Mouse (Mus musculus): ENCODE measurements at regions not wholly inside any gene's neighbourhood (a gene's known extent, or its start where the extent isn't known, plus 50 kb on each side); places are given as distances from the start of the nearest gene placed in this dataset.

DNA sequence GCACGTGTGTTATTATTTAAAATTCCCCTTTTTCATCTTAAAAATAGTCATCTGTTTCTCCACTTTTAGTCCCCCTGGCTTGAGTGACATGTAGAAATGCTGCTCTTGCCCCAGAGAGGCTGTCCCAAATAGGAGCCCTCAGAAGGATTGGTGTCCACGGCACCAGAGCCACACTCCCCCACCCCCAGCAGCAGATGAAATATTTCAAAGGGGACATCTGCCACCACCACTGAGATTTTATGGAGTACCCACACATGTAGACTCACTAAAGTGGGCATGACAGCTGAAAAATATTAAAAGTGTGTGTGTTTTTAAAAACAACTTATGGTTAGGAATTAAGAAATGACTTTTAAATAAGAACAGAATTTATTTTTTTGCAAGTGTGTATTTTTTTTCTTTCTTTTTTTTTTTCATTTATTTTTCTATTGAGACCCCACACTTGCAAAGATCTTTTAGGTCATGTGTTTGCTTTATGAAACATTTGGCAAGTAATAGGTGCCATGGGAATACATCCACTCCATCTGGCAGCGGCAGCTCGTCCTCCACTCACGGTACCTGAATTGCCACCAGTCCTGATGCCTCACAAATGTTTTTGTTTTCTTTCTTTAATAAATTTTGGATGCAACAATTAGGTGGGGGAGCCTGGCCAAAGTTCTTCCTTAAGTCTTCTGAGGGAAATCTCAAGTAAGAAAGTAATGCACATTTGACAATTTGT, 533.2 kb upstream of the Zeb2 start:
- Histone ChIP-seq H3K4me1 (replicated peaks) (no peaks in the 10 kb centered on the region), H3K9me3 (replicated peaks) (no peaks in the 10 kb centered on the region), H3K27me3 (no peaks in the 10 kb centered on the region), H3K4me2 (no peak overlapping the region), H3K4me3 (replicated peaks) (no peak overlapping the region), H3K9ac (no peak overlapping the region), H3K36me3 (no peaks in the 10 kb centered on the region), H3K27ac (no peak overlapping the region)
- 76% methylated on average over 5 of the region's 5 CpGs for WGBS (ENCODE audit: insufficient replicate concordance)
- DNase-seq (no peak), ATAC-seq (ENCODE audit: low read depth) (no peak)

DNA sequence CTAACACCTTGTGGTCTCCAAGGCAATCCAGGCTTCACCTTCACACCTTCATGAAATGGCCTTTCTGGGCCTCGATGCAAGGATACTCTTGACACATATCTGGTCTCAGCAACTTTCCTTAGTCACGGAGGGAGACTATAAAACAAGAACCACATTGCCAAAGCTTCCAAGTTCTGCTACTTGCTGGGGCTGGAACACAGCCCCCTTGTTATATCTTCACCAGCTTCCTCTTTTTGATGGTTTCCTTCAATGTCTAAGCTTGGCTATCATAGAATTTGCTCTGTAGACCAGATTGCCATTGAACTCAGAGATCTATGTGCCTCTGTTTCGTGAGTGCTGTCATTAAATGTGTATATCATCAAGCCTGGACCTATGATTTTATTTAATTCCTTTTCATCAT, 530.7 kb upstream of the Zeb2 start:
- DNase-seq (no peak), ATAC-seq (ENCODE audit: low read depth) (no peak)
- Histone ChIP-seq H3K9me3 (replicated peaks) (no peaks in the 10 kb centered on the region), H3K36me3 (no peaks in the 10 kb centered on the region), H3K9ac (no peak overlapping the region), H3K4me3 (replicated peaks) (no peak overlapping the region), H3K27ac (no peak overlapping the region), H3K4me2 (no peak overlapping the region), H3K4me1 (replicated peaks) (no peaks in the 10 kb centered on the region), H3K27me3 (no peaks in the 10 kb centered on the region)
- 50% methylated on average over 3 of the region's 3 CpGs for WGBS (ENCODE audit: insufficient replicate concordance)

DNA sequence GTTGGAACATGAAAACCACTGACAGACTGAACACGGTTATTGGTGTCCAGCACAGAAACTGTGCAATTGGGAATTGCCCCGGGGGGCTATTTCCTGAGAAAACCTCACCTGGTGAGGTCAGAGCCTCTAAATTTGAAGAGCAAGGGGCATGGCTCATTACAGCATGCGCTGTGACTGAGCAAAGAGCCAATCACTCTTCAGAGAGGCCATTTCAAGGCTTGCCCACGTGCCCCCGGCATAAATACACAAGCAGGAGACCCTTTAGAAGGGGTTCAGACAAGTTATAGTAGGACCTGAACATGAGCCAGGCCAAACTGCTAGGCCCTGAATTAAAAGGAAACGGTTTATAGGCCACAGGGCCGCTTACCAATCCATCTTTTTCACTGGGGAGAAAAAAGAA, 512.9 kb upstream of the Zeb2 start:
- Histone ChIP-seq H3K27me3 (no peaks in the 10 kb centered on the region), H3K4me1 (replicated peaks) (no peaks in the 10 kb centered on the region), H3K9ac (no peak overlapping the region), H3K27ac (no peak overlapping the region), H3K4me2 (no peak overlapping the region), H3K9me3 (replicated peaks) (no peaks in the 10 kb centered on the region), H3K36me3 (no peaks in the 10 kb centered on the region), H3K4me3 (replicated peaks) (no peak overlapping the region)
- no peak for DNase-seq
- ATAC-seq (ENCODE audit: low read depth), result no peak
- 67% methylated on average over 7 of the region's 7 CpGs for WGBS (ENCODE audit: insufficient replicate concordance)

DNA sequence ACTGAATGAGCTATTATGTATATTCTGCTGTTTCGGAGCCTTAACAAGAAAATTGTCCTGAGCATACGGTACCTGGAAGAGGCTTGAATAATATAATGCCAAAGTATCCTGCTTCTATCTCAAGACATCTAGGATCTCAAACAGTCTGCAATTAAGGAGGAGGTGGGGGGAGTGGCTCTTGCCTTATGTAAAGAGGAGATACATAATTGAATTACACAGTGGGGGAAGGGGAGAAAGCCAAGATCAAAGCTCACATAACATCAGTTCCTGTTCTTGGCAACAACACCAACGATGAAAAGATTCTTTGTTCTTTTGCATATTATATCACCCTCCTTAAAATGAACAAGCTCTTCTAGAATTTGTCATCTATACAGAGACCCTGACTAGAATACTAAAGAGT, 512.4 kb upstream of the Zeb2 start:
- no peak overlapping the region for H3K4me2 ChIP-seq
- no peak for ATAC-seq (ENCODE audit: low read depth)
- no peaks in the 10 kb centered on the region for H3K4me1 ChIP-seq (replicated peaks)
- no peak overlapping the region for H3K27ac ChIP-seq
- no peak for DNase-seq
- H3K36me3 ChIP-seq, result no peaks in the 10 kb centered on the region
- H3K4me3 ChIP-seq (replicated peaks), result no peak overlapping the region
- WGBS (ENCODE audit: insufficient replicate concordance), result 70% methylated on average over 3 of the region's 3 CpGs
- H3K9me3 ChIP-seq (replicated peaks), result no peaks in the 10 kb centered on the region
- no peaks in the 10 kb centered on the region for H3K27me3 ChIP-seq
- H3K9ac ChIP-seq, result no peak overlapping the region

DNA sequence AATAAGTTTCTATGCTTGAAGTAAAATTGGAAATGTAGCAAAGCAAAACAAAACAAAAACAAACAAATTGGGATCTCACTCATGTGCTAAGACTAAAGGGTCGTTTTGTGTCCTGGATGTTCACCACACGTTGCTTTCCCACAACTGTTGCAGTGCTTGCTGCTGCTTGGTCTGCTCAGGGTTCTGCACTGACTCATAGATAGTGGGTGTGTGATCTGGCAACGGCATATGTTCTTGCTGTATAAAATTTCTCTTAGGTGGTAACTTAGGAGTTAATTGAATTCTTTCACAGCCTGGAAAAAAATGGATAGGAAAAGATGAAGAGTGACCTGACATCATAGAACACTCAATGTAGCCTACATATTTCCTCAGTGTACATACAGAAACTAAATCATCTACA, 505.9 kb upstream of the Zeb2 start:
- no peaks in the 10 kb centered on the region for H3K9me3 ChIP-seq (replicated peaks)
- no peak for DNase-seq
- H3K9ac ChIP-seq, result no peak overlapping the region
- WGBS (ENCODE audit: insufficient replicate concordance), result 50% methylated on average over 3 of the region's 3 CpGs
- no peak for ATAC-seq (ENCODE audit: low read depth)
- no peak overlapping the region for H3K4me3 ChIP-seq (replicated peaks)
- H3K4me2 ChIP-seq, result no peak overlapping the region
- H3K27me3 ChIP-seq, result no peaks in the 10 kb centered on the region
- no peak overlapping the region for H3K27ac ChIP-seq
- H3K36me3 ChIP-seq, result no peaks in the 10 kb centered on the region
- no peaks in the 10 kb centered on the region for H3K4me1 ChIP-seq (replicated peaks)

DNA sequence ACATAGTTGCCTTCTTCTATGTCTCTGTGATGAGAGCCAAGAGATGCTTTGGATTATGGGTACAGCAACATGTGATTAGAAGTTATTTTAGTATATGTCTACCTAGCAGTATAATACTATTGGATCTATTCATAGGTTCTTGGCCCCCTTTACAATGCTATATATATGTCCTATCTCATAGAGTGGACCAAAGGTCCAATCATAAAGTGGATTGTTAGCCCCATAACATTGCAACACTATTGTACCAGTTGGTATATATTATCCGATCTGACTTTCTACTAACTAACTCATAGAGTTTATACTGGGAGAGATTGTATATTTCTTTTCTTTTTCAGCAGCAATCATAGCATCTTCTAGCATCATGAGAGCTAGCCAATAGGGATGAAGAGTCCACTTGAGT, 491.7 kb upstream of the Zeb2 start:
- no peaks in the 10 kb centered on the region for H3K27me3 ChIP-seq
- H3K36me3 ChIP-seq, result no peaks in the 10 kb centered on the region
- ATAC-seq (ENCODE audit: low read depth) (no peak), DNase-seq (no peak)
- H3K27ac ChIP-seq, result no peak overlapping the region
- H3K4me3 ChIP-seq (replicated peaks), result no peak overlapping the region
- 71% methylated on average over 1 of the region's 1 CpGs for WGBS (ENCODE audit: insufficient replicate concordance)
- no peaks in the 10 kb centered on the region for H3K9me3 ChIP-seq (replicated peaks)
- H3K4me2 ChIP-seq, result no peak overlapping the region
- no peaks in the 10 kb centered on the region for H3K4me1 ChIP-seq (replicated peaks)
- no peak overlapping the region for H3K9ac ChIP-seq

DNA sequence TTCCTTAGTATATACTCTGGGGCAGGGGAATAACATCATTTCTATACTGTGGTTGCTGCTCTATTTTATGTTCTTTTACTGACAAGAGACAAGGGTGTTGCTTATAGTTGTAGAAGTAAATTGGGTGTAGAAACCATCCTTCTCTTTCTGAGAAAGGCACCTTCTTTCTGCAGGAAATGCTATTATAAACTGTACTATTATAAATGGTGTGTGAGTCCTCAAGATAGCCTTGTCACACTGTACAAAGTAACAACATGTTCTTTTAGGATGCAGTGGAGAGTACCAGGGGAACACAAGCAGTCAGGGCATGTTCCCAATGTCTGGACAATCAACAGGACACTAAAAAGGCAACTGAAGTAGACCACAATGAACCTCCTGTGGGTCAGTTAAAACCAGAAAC, 490.2 kb upstream of the Zeb2 start:
- ATAC-seq (ENCODE audit: low read depth) (no peak), DNase-seq (no peak)
- H3K4me2 ChIP-seq, result no peak overlapping the region

DNA sequence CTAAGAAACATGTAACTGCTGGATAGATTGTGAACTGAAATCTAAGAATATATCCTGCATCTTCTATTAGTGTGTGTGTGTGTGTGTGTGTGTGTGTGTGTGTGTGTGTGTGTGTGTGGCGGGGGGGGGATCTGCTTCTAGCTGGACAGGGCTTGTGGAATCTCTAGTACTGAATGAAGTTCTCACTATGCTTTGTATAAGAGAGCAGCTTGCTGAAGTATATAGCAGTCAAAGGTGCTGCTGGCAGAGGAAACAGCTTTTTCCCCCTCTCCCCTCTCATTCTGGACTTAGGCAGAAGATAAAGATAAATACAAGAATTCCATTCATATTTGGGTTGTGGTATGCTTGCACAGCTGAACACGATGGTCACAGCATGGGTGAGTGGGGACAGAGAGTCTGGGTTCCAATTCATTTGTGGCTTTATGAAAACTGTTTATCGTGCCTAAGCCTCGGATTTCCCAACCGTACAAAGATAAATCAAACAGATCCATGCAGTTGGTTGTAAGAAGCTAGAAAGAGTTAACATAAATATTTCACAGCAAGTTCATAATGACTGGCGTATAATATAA, 484.2 kb upstream of the Zeb2 start:
- WGBS (ENCODE audit: insufficient replicate concordance), result 68% methylated on average over 6 of the region's 6 CpGs

More for the DNA sequence above, 490.2 kb upstream of the Zeb2 start:
- H3K9ac ChIP-seq, result no peak overlapping the region
- H3K9me3 ChIP-seq (replicated peaks), result no peaks in the 10 kb centered on the region
- no peaks in the 10 kb centered on the region for H3K4me1 ChIP-seq (replicated peaks)
- no peak overlapping the region for H3K4me3 ChIP-seq (replicated peaks)
- no peaks in the 10 kb centered on the region for H3K27me3 ChIP-seq
- H3K27ac ChIP-seq, result no peak overlapping the region
- no peaks in the 10 kb centered on the region for H3K36me3 ChIP-seq

DNA sequence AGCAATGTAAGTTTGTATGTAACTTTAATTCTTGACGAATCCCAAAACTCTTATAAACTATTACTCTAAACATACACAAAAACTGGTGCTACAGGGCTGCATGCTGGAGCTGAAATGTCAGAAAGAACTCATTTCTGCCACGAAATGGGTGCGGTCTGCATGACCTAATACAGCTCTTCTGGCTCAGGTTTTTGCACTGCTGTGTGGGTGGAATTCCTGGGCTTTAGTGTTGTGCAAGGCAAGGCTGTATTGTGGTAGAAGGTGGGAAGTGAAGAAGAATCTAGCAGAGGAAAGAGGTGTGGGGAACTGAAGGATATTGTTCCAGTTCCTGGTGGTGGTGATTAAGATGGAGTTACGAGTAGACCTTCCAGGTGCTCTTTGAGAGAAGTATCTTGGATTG, 476.6 kb upstream of the Zeb2 start:
- Histone ChIP-seq H3K27me3 (no peaks in the 10 kb centered on the region), H3K36me3 (no peaks in the 10 kb centered on the region), H3K4me2 (no peak overlapping the region), H3K4me3 (replicated peaks) (no peak overlapping the region), H3K27ac (no peak overlapping the region), H3K9me3 (replicated peaks) (no peaks in the 10 kb centered on the region), H3K4me1 (replicated peaks) (no peaks in the 10 kb centered on the region), H3K9ac (no peak overlapping the region)
- ATAC-seq (ENCODE audit: low read depth) (no peak), DNase-seq (no peak)
- 68% methylated on average over 4 of the region's 4 CpGs for WGBS (ENCODE audit: insufficient replicate concordance)

More for the DNA sequence above, 484.2 kb upstream of the Zeb2 start:
- Histone ChIP-seq H3K27me3 (no peaks in the 10 kb centered on the region), H3K9ac (no peak overlapping the region), H3K36me3 (no peaks in the 10 kb centered on the region), H3K4me3 (replicated peaks) (no peak overlapping the region), H3K4me2 (no peak overlapping the region), H3K4me1 (replicated peaks) (no peaks in the 10 kb centered on the region), H3K27ac (no peak overlapping the region), H3K9me3 (replicated peaks) (no peaks in the 10 kb centered on the region)
- DNase-seq (no peak), ATAC-seq (ENCODE audit: low read depth) (no peak)

DNA sequence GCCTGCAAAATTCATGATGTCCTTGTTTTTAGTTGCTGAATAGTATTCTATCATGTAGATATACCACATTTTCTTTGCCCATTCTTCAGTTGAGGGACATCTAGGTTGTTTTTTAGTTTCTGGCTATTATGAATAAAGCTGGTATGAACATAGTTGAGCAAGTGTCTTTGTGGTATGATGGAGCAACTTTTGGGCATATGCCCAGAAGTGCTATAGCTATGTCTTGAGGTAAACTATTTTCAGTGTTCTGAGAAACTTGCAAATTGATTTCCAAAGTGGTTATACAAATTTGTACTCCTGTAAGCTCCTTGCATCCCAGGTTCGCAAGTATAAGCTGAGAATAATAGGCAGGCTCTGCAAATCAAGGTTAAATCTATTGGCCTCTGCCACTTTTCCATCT, 473.8 kb upstream of the Zeb2 start:
- ATAC-seq (ENCODE audit: low read depth), result no peak
- H3K27ac ChIP-seq, result no peak overlapping the region
- H3K4me2 ChIP-seq, result no peak overlapping the region
- no peak overlapping the region for H3K4me3 ChIP-seq (replicated peaks)
- H3K36me3 ChIP-seq, result no peaks in the 10 kb centered on the region
- no peaks in the 10 kb centered on the region for H3K9me3 ChIP-seq (replicated peaks)
- H3K9ac ChIP-seq, result no peak overlapping the region
- no peaks in the 10 kb centered on the region for H3K27me3 ChIP-seq
- no peaks in the 10 kb centered on the region for H3K4me1 ChIP-seq (replicated peaks)
- no peak for DNase-seq
- 69% methylated on average over 1 of the region's 1 CpGs for WGBS (ENCODE audit: insufficient replicate concordance)

DNA sequence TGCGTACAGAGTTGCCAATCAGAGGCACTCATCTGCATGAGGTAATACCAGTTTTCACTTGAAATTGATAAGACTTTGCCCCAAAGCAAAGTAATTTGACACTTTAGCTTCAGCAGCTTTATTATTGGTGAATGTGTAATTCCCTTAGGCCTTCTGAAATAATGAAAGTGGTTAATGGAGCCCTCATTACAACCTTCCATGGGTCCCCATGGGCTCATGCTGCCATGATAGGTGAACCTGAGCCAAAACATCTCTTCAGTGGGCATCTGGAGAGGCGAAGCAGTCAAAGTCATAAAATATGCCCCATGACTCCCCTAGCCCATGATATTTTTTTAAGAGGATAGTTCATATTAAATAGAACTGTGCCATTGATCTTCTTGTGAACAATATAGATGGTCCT, 471.1 kb upstream of the Zeb2 start:
- Histone ChIP-seq H3K4me1 (replicated peaks) (no peaks in the 10 kb centered on the region), H3K27me3 (no peaks in the 10 kb centered on the region), H3K9ac (no peak overlapping the region), H3K4me2 (no peak overlapping the region), H3K27ac (no peak overlapping the region), H3K36me3 (no peaks in the 10 kb centered on the region), H3K4me3 (replicated peaks) (no peak overlapping the region), H3K9me3 (replicated peaks) (no peaks in the 10 kb centered on the region)
- ATAC-seq (ENCODE audit: low read depth), result no peak
- WGBS (ENCODE audit: insufficient replicate concordance), result 66% methylated on average over 2 of the region's 2 CpGs
- no peak for DNase-seq

DNA sequence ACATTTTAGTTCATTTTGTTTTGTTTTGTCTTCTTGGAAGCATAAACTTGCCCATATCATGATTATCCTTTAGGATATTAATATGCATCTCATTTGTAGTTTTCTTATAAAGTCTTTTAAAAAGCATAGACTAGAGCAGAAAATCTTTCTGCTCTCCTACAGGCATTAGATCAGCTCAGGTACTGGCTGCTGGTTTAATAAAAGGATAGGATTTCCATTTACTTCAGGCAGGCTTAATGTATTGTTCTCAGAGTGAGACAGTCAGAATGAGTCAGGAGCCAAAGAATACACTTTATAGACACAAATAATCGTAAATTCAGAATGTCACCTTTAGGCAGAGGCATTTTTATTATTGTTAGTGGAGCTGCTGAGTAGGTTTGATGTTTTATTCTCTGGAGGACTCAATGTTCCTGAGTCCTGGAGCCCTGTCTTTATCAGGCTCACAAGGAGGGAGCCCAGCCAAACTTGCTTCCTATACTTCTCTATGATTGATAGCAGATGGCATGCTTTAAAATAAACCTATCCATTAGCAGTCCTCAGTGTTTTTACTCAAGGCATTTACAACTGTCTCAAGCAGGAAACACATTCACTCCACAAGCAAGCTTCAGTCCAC, 469.5 kb upstream of the Zeb2 start:
- Histone ChIP-seq H3K27me3 (no peaks in the 10 kb centered on the region), H3K4me2 (no peak overlapping the region), H3K36me3 (no peaks in the 10 kb centered on the region), H3K9ac (no peak overlapping the region), H3K4me1 (replicated peaks) (no peaks in the 10 kb centered on the region), H3K4me3 (replicated peaks) (no peak overlapping the region), H3K27ac (no peak overlapping the region), H3K9me3 (replicated peaks) (no peaks in the 10 kb centered on the region)
- 55% methylated on average over 1 of the region's 1 CpGs for WGBS (ENCODE audit: insufficient replicate concordance)
- DNase-seq (no peak), ATAC-seq (ENCODE audit: low read depth) (no peak)
